9 mouse cellular contexts compared by ENCODE assay signal in the genomic region with DNA sequence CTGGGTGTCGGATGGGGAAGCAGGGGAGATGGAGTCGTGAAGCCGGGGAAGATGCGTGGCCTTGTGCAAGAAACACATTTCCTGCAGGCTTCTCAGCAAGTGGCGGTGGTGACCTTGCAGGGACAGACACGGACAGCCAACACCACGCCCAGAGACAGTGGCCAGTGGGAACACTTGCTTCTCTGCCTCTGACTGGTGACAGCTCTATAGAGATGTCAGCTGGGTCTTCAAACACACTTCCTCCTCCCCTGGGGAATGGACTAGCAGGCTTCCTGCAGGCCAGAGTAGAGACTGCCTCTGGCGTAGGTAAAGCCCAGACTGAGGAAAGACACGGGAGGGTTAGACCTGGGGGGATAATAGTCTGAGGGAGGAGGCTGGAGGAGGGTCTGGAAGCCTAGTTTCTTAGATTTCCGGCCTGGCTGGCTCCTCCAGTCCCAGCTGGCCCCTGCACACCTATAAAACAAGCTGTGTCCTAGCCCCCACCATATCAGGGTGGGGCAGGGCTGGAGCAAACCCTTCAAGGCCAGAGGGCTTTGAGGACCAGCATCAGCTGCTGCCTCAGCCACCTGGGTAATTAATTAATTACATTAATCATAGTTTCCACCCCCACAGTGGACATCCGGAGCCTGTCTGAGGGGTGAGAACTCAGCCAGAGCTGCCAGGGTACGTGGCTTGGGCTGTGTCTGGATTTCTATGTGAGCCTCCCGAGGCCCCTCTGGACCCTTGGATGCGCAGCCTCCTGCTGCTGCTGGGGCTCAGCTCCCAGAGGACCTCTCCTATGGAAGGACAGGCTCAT. TPM values are rescaled to one million over a fixed set of nuclear protein-coding genes. Genes with fewer than 3 reads are reported as not detected.
DNase-seq lines count a peak whose midpoint lies in the region; ATAC-seq lines count a peak whose summit lies in the region.
"Had no signal": no experiment of that assay in that cellular context is flagged by ENCODE, and none has a peak within 500 bp of the region (broad histone marks: within the 10 kb centered on the region; RNA-seq: fewer than 3 reads in every experiment).

No protein-coding gene starts in this region.

- peak overlapping the region; percentile 6; the same call in 1 of the 2 replicates for H3K9ac ChIP-seq in midbrain, embryonic 16.5 days (ENCODE audit: low read depth, low read length)
- H3K9ac ChIP-seq: liver, embryonic 14.5 days had no signal

- H3K36me3 ChIP-seq in heart, embryonic 10.5 days, result peaks cover 33% of the 10 kb centered on the region
- peaks cover 5% of the 10 kb centered on the region for H3K36me3 ChIP-seq in midbrain, embryonic 16.5 days (ENCODE audit: control insufficient read depth, insufficient read depth, low read length)

- peaks cover 75% of the 10 kb centered on the region for H3K4me1 ChIP-seq in heart, embryonic 10.5 days
- peaks cover 30% of the 10 kb centered on the region for H3K4me1 ChIP-seq in midbrain, embryonic 16.5 days (ENCODE audit: control insufficient read depth, insufficient read depth, low read length)

- H3K4me3 ChIP-seq in heart, embryonic 10.5 days, result peak overlapping the region; percentile 4
- H3K4me3 ChIP-seq in midbrain, embryonic 16.5 days (ENCODE audit: low read depth, low read length), result no peak overlapping the region

- no peak for ATAC-seq in midbrain, embryonic 16.5 days

- DNase-seq in embryo, embryonic 11 days, result peak; percentile 42
- no peak for DNase-seq in embryo, embryonic 10.5 days (ENCODE audit: low spot score)
- DNase-seq in heart, embryonic 10.5 days (ENCODE audit: low spot score), result peak; percentile 92
- peak; percentile 74 for DNase-seq in kidney, adult 9 months
- DNase-seq in thymus, postnatal 4 days, result no peak
- no peak for DNase-seq in gastrocnemius, postnatal 14 days
- no peak for DNase-seq in cerebellum, postnatal 36 days

- peak overlapping the region; percentile 83 for H3K27ac ChIP-seq in heart, embryonic 10.5 days
- H3K27ac ChIP-seq in midbrain, embryonic 16.5 days (ENCODE audit: low read length), result no peak overlapping the region
- H3K27ac ChIP-seq: liver, embryonic 14.5 days had no signal

- intact Hi-C loops in gastrocnemius, postnatal 14 days (cut with DNase I; ENCODE audit: low total_unique reads), result no loop called here

- H3K27me3 ChIP-seq in heart, embryonic 10.5 days (ENCODE audit: insufficient read depth, poor library complexity, severe bottlenecking), result no peaks in the 10 kb centered on the region
- no peaks in the 10 kb centered on the region for H3K27me3 ChIP-seq in midbrain, embryonic 16.5 days (ENCODE audit: control insufficient read depth, insufficient read depth, low read depth, low read length)

- H3K4me2 ChIP-seq in midbrain, embryonic 16.5 days (ENCODE audit: low read length), result no peak overlapping the region

- H3K9me3 ChIP-seq in heart, embryonic 10.5 days, result no peaks in the 10 kb centered on the region
- no peaks in the 10 kb centered on the region for H3K9me3 ChIP-seq in midbrain, embryonic 16.5 days (replicated peaks; ENCODE audit: control insufficient read depth, low read length, poor library complexity, severe bottlenecking)

- 32% methylated on average over 14 of the region's 14 CpGs for WGBS in heart, embryonic 10.5 days
- WGBS in midbrain, embryonic 16.5 days, result 74% methylated on average over 14 of the region's 14 CpGs

RNA-seq across cellular contexts. Expression of a gene that starts 5.5 kb away (rescaled TPM):
- 130 and 138 TPM in 2 replicates for polyA plus RNA-seq in heart, embryonic 10.5 days (2016; fragmentation: Nextera tagmentation; extraction: Ambion mirVana)
- 55.3 and 56.7 TPM in 2 replicates for polyA plus RNA-seq in midbrain, embryonic 16.5 days (2015; fragmentation: Nextera tagmentation; extraction: Ambion mirVana)
- 10 to 100 TPM in 1 of 2 experiments, 1 to 10 TPM in 1; 9.8 to 12.9 TPM for total RNA-seq in gastrocnemius, postnatal 14 days (2021)

RNA-seq across cellular contexts. Expression of a gene that starts 26.0 kb away (rescaled TPM):
- polyA plus RNA-seq in heart, embryonic 10.5 days (2016; fragmentation: Nextera tagmentation; extraction: Ambion mirVana), result 140 and 193 TPM in 2 replicates
- 10.5 and 14.0 TPM in 2 replicates for polyA plus RNA-seq in midbrain, embryonic 16.5 days (2015; fragmentation: Nextera tagmentation; extraction: Ambion mirVana)
- total RNA-seq in gastrocnemius, postnatal 14 days (2021), result 10 to 100 TPM; 48.5 to 51.9 TPM

RNA-seq across cellular contexts. Expression of a gene that starts 29.6 kb away (rescaled TPM):
- 237 and 260 TPM in 2 replicates for polyA plus RNA-seq in heart, embryonic 10.5 days (2016; fragmentation: Nextera tagmentation; extraction: Ambion mirVana)
- 113 and 118 TPM in 2 replicates for polyA plus RNA-seq in midbrain, embryonic 16.5 days (2015; fragmentation: Nextera tagmentation; extraction: Ambion mirVana)
- total RNA-seq in gastrocnemius, postnatal 14 days (2021), result 10 to 100 TPM; 52.9 to 55.7 TPM

RNA-seq across cellular contexts. Expression of a gene that starts 45.8 kb away (rescaled TPM):
- 326 and 523 TPM in 2 replicates for polyA plus RNA-seq in heart, embryonic 10.5 days (2016; fragmentation: Nextera tagmentation; extraction: Ambion mirVana)
- 350 and 686 TPM in 2 replicates for polyA plus RNA-seq in midbrain, embryonic 16.5 days (2015; fragmentation: Nextera tagmentation; extraction: Ambion mirVana)
- total RNA-seq in gastrocnemius, postnatal 14 days (2021), result 10 to 100 TPM; 56.6 to 84.2 TPM

RNA-seq across cellular contexts. Expression of a gene that starts 51.8 kb away (rescaled TPM):
- polyA plus RNA-seq in heart, embryonic 10.5 days (2016; fragmentation: Nextera tagmentation; extraction: Ambion mirVana), result 1.1 and 1.2 TPM in 2 replicates
- polyA plus RNA-seq in midbrain, embryonic 16.5 days (2015; fragmentation: Nextera tagmentation; extraction: Ambion mirVana), result 0.44 and 0.49 TPM in 2 replicates
- total RNA-seq in gastrocnemius, postnatal 14 days (2021), result not detected

Comparison
In these comparisons a context has a peak if more than half of its experiments do, and no peak if none do; other contexts are left out.
1. DNase-seq: peak in embryo, embryonic 11 days (single experiment), heart, embryonic 10.5 days (single experiment) and kidney, adult 9 months (single experiment); none in embryo, embryonic 10.5 days (single experiment), thymus, postnatal 4 days (single experiment), gastrocnemius, postnatal 14 days (single experiment) and cerebellum, postnatal 36 days (0 of 2).